Mouse (Mus musculus): ENCODE results near the gene Adk.

- TF ChIP-seq CTCF (IDR thresholded peaks at IDR 0.05; ENCODE audit: low read depth) (no peak), EP300 (IDR thresholded peaks at IDR 0.05; ENCODE audit: low read depth) (no peak)
Measured at GRCm38 (mm10) chr14:21031783-21032511, 20.4 kb upstream of the Adk start.

Data from liver, embryonic 14.5 days (tissue).